Mouse (Mus musculus): Measurements from ENCODE around the gene Flywch1. TPM values are rescaled to one million over a fixed set of nuclear protein-coding genes. Genes with fewer than 3 reads are reported as not detected.
A peak's percentile ranks its signal among the peaks of the same experiment; 100 is the strongest.
"Not testable (repeated sequence)": the region's sequence is repeated elsewhere in the genome, so short reads cannot be mapped to it uniquely, and the experiment has no call there.

Flywch1 gene
- total and polyA plus RNA-seq, 2 experiments from 2014 or later = 183 to 230 TPM

GRCm38 (mm10) chr17:23778447-23778846, 7.0 kb upstream of the Flywch1 start:
- H3K27me3 ChIP-seq (ENCODE audit: insufficient read depth, low read length) = no peaks in the 10 kb centered on the region
- no peak overlapping the region for H3K4me2 ChIP-seq (ENCODE audit: low read depth, low read length)
- 50% methylated on average over 2 of the region's 2 CpGs for WGBS
- no peak overlapping the region for H3K9ac ChIP-seq (replicated peaks; ENCODE audit: low read length)
- no peak overlapping the region for H3K4me3 ChIP-seq (ENCODE audit: low read length)
- H3K9me3 ChIP-seq (ENCODE audit: low read length) = no peaks in the 10 kb centered on the region
- no peak for ATAC-seq
- no peak for DNase-seq (ENCODE audit: low spot score)
- no peak for TF ChIP-seq CTCF (IDR thresholded peaks at IDR 0.05; ENCODE audit: low read depth)
- H3K27ac ChIP-seq = no peak overlapping the region
- no peaks in the 10 kb centered on the region for H3K4me1 ChIP-seq (ENCODE audit: insufficient read depth, low read length)
- no peaks in the 10 kb centered on the region for H3K36me3 ChIP-seq (ENCODE audit: insufficient read depth, low read length)

- 86% methylated on average over 2 of the region's 2 CpGs for WGBS
Observed at GRCm38 (mm10) chr17:23777141-23777540, 5.7 kb upstream of the Flywch1 start.

GRCm38 (mm10) chr17:23776216-23776615, 4.8 kb upstream of the Flywch1 start:
- TF ChIP-seq CTCF (IDR thresholded peaks at IDR 0.05; ENCODE audit: low read depth) = no peak
- no peaks in the 10 kb centered on the region for H3K36me3 ChIP-seq (ENCODE audit: insufficient read depth, low read length)
- H3K9me3 ChIP-seq (ENCODE audit: low read length) = no peaks in the 10 kb centered on the region
- H3K4me3 ChIP-seq (ENCODE audit: low read length) = no peak overlapping the region
- H3K27ac ChIP-seq = no peak overlapping the region
- no peaks in the 10 kb centered on the region for H3K27me3 ChIP-seq (ENCODE audit: insufficient read depth, low read length)
- ATAC-seq = no peak
- H3K4me2 ChIP-seq (ENCODE audit: low read depth, low read length) = no peak overlapping the region
- no peaks in the 10 kb centered on the region for H3K4me1 ChIP-seq (ENCODE audit: insufficient read depth, low read length)
- no peak for DNase-seq (ENCODE audit: low spot score)
- WGBS = 80% methylated on average over 10 of the region's 10 CpGs
- no peak overlapping the region for H3K9ac ChIP-seq (replicated peaks; ENCODE audit: low read length)

More at GRCm38 (mm10) chr17:23777141-23777540, 5.7 kb upstream of the Flywch1 start:
- Histone ChIP-seq H3K27ac (no peak overlapping the region), H3K27me3 (ENCODE audit: insufficient read depth, low read length) (no peaks in the 10 kb centered on the region), H3K9ac (replicated peaks; ENCODE audit: low read length) (no peak overlapping the region), H3K36me3 (ENCODE audit: insufficient read depth, low read length) (no peaks in the 10 kb centered on the region), H3K4me2 (ENCODE audit: low read depth, low read length) (no peak overlapping the region), H3K4me1 (ENCODE audit: insufficient read depth, low read length) (no peaks in the 10 kb centered on the region), H3K9me3 (ENCODE audit: low read length) (no peaks in the 10 kb centered on the region), H3K4me3 (ENCODE audit: low read length) (no peak overlapping the region)
- DNase-seq (ENCODE audit: low spot score) = no peak
- TF ChIP-seq CTCF (IDR thresholded peaks at IDR 0.05; ENCODE audit: low read depth) = no peak
- ATAC-seq = no peak

- ATAC-seq (peak; percentile 36), DNase-seq (ENCODE audit: low spot score) (peak; percentile 83)
- H3K4me3 ChIP-seq (ENCODE audit: low read length) = no peak overlapping the region
- H3K9me3 ChIP-seq (ENCODE audit: low read length) = no peaks in the 10 kb centered on the region
- WGBS = 6% methylated on average over 12 of the region's 12 CpGs
- H3K27ac ChIP-seq = no peak overlapping the region
- peak; percentile 75 for TF ChIP-seq CTCF (IDR thresholded peaks at IDR 0.05; ENCODE audit: low read depth)
- H3K36me3 ChIP-seq (ENCODE audit: insufficient read depth, low read length) = no peaks in the 10 kb centered on the region
- no peak overlapping the region; the same call in 1 of the 2 replicates for H3K9ac ChIP-seq (replicated peaks; ENCODE audit: low read length)
- H3K27me3 ChIP-seq (ENCODE audit: insufficient read depth, low read length) = no peaks in the 10 kb centered on the region
- no peak overlapping the region for H3K4me2 ChIP-seq (ENCODE audit: low read depth, low read length)
- 0 out of 2 replicates have a peak, but pooled peaks cover 3% of the 10 kb centered on the region for H3K4me1 ChIP-seq (ENCODE audit: insufficient read depth, low read length)
Observed at GRCm38 (mm10) chr17:23774090-23774489, 2.7 kb upstream of the Flywch1 start.

- no peak for TF ChIP-seq CTCF (IDR thresholded peaks at IDR 0.05; ENCODE audit: low read depth)
- H3K36me3 ChIP-seq (ENCODE audit: insufficient read depth, low read length) = no peaks in the 10 kb centered on the region
- H3K4me1 ChIP-seq (ENCODE audit: insufficient read depth, low read length) = 0 out of 2 replicates have a peak, but pooled peaks cover 3% of the 10 kb centered on the region
- H3K27me3 ChIP-seq (ENCODE audit: insufficient read depth, low read length) = no peaks in the 10 kb centered on the region
- H3K4me3 ChIP-seq (ENCODE audit: low read length) = no peak overlapping the region
- 71% methylated on average over 6 of the region's 6 CpGs for WGBS
- H3K9me3 ChIP-seq (ENCODE audit: low read length) = no peaks in the 10 kb centered on the region
- H3K4me2 ChIP-seq (ENCODE audit: low read depth, low read length) = no peak overlapping the region
- no peak overlapping the region; the same call in 1 of the 2 replicates for H3K9ac ChIP-seq (replicated peaks; ENCODE audit: low read length)
- no peak overlapping the region for H3K27ac ChIP-seq
- ATAC-seq (no peak), DNase-seq (ENCODE audit: low spot score) (no peak)
Observed at GRCm38 (mm10) chr17:23773676-23774075, 2.3 kb upstream of the Flywch1 start.

- 73% methylated on average over 2 of the region's 2 CpGs for WGBS
- H3K4me1 ChIP-seq (ENCODE audit: insufficient read depth, low read length); H3K27me3 ChIP-seq (ENCODE audit: insufficient read depth, low read length); ATAC-seq; H3K9ac ChIP-seq (replicated peaks; ENCODE audit: low read length); DNase-seq (ENCODE audit: low spot score); H3K36me3 ChIP-seq (ENCODE audit: insufficient read depth, low read length); H3K9me3 ChIP-seq (ENCODE audit: low read length): not testable (repeated sequence)
- Histone ChIP-seq H3K4me3 (ENCODE audit: low read length) (peak overlapping the region; percentile 77), H3K27ac (peak overlapping the region; percentile 41; the same call in 1 of the 2 replicates), H3K4me2 (ENCODE audit: low read depth, low read length) (peak overlapping the region; percentile 53)
Observed at GRCm38 (mm10) chr17:23772219-23772556, 786 bp upstream of the Flywch1 start.

GRCm38 (mm10) chr17:23770896-23771283, 512 bp downstream of the Flywch1 start:
- ATAC-seq = peak; percentile 19; the same call in 1 of the 2 replicates
- H3K36me3 ChIP-seq (ENCODE audit: insufficient read depth, low read length) = no peaks in the 10 kb centered on the region
- H3K27ac ChIP-seq = peak overlapping the region; percentile 91
- peak; percentile 49 for DNase-seq (ENCODE audit: low spot score)
- no peaks in the 10 kb centered on the region for H3K27me3 ChIP-seq (ENCODE audit: insufficient read depth, low read length)
- H3K4me1 ChIP-seq (ENCODE audit: insufficient read depth, low read length) = 0 out of 2 replicates have a peak, but pooled peaks cover 3% of the 10 kb centered on the region
- H3K9ac ChIP-seq (replicated peaks; ENCODE audit: low read length) = peak overlapping the region; percentile 85
- WGBS = under 1% methylated on average over 19 of the region's 19 CpGs
- peak overlapping the region; percentile 70 for H3K4me2 ChIP-seq (ENCODE audit: low read depth, low read length)
- TF ChIP-seq CTCF (IDR thresholded peaks at IDR 0.05; ENCODE audit: low read depth) = no peak
- no peaks in the 10 kb centered on the region for H3K9me3 ChIP-seq (ENCODE audit: low read length)
- peak overlapping the region; percentile 77 for H3K4me3 ChIP-seq (ENCODE audit: low read length)
